Comparison of ENCODE assay signal across 9 mouse cellular contexts in genomic region chr4:83314261-83314793, GRCm38 (mm10). TPM values are rescaled to one million over a fixed set of nuclear protein-coding genes. Genes with fewer than 3 reads are reported as not detected.
DNase-seq lines count a peak whose midpoint lies in the region; ATAC-seq and TF ChIP-seq lines count a peak whose summit lies in the region.
"Had no signal": no experiment of that assay in that cellular context is flagged by ENCODE, and none has a peak within 500 bp of the region (broad histone marks: within the 10 kb centered on the region; RNA-seq: fewer than 3 reads in every experiment).

No protein-coding gene starts in this region.

- ATAC-seq in monocyte, adult 5-6 weeks (replicated peaks; ENCODE audit: insufficient number of reproducible peaks, low FRiP score, low TSS enrichment, poor library complexity, severe bottlenecking): 0 out of 2 replicates have a peak, but pooled peaks have one; percentile 40

- peak overlapping the region; percentile 82 for H3K27ac ChIP-seq in gastrocnemius, adult 2 months
- H3K27ac ChIP-seq: hindbrain, embryonic 13.5 days had no signal

- no peak for DNase-seq in gastrocnemius, adult 2 months
- no peak for DNase-seq in gastrocnemius, postnatal 4 days (ENCODE audit: low spot score in 2 of 2)
- peak; percentile 49 to 56 for DNase-seq in spleen, postnatal 36 days (ENCODE audit: low spot score in 2 of 2)
- no peak for DNase-seq in spleen, adult 12 weeks (ENCODE audit: low spot score)
- no peak for DNase-seq in cerebellum, adult 9-11 months
- DNase-seq in layer of hippocampus, postnatal 10 days (ENCODE audit: low spot score in 2 of 2): no peak
- DNase-seq in right cerebral cortex, adult 2 months (ENCODE audit: low spot score in 2 of 2): no peak

- intact Hi-C loops in gastrocnemius, adult 2 months (cut with DNase I): no loop called here

- no peak overlapping the region; the same call in 1 of the 2 replicates for H3K4me3 ChIP-seq in gastrocnemius, adult 2 months
- H3K4me3 ChIP-seq: hindbrain, embryonic 13.5 days had no signal

- peak; percentile 9; the same call in 1 of the 2 replicates for TF ChIP-seq CTCF in gastrocnemius, adult 2 months (IDR thresholded peaks at IDR 0.05)

RNA-seq across cellular contexts. Expression of gene Ttc39b, which starts 9.7 kb away (rescaled TPM):
- 1 to 10 TPM; 4.0 to 6.9 TPM for total RNA-seq in gastrocnemius, adult 2 months (2021)
- total RNA-seq in gastrocnemius, postnatal 4 days (2021): 1 to 10 TPM; 6.5 to 9.2 TPM
- 21.4 to 51.4 TPM (median 30.0 TPM) in 3 replicates for total RNA-seq in monocyte, adult 5-6 weeks (2017)
- 10 to 100 TPM; 26.1 to 28.9 TPM for total RNA-seq in layer of hippocampus, postnatal 10 days (2021)

Comparison
In these comparisons a context has a peak if more than half of its experiments do, and no peak if none do; other contexts are left out.
1. DNase-seq: peak in spleen, postnatal 36 days (2 of 2); none in gastrocnemius, adult 2 months (single experiment), gastrocnemius, postnatal 4 days (0 of 2), spleen, adult 12 weeks (single experiment), cerebellum, adult 9-11 months (single experiment), layer of hippocampus, postnatal 10 days (0 of 2) and right cerebral cortex, adult 2 months (0 of 2).